Mouse (Mus musculus): ENCODE measurements at regions not wholly inside any gene's neighbourhood (a gene's known extent, or its start where the extent isn't known, plus 50 kb on each side); places are given as distances from the start of the nearest gene placed in this dataset.
"Not testable (repeated sequence)": the region's sequence is repeated elsewhere in the genome, so short reads cannot be mapped to it uniquely, and the experiment has no call there.

GRCm38 (mm10) chr13:107774499-107774898 is 269.7 kb upstream of the Smim15 start:
- DNase-seq (ENCODE audit: low spot score in 2 of 2) = not testable (repeated sequence)

- DNase-seq (ENCODE audit: low spot score in 2 of 2) = no peak
Measured at GRCm38 (mm10) chr13:107767262-107767624, 277.0 kb upstream of the Smim15 start.

- no peak for DNase-seq (ENCODE audit: low spot score in 2 of 2)
Measured at GRCm38 (mm10) chr13:107766397-107767261, 277.6 kb upstream of the Smim15 start.

- DNase-seq (ENCODE audit: low spot score in 2 of 2) = no peak
Measured at GRCm38 (mm10) chr13:107763911-107764310, 280.3 kb upstream of the Smim15 start.

- no peak for DNase-seq (ENCODE audit: low spot score in 2 of 2)
Measured at GRCm38 (mm10) chr13:107760511-107760910, 283.7 kb upstream of the Smim15 start.

GRCm38 (mm10) chr13:107758327-107759095 is 285.7 kb upstream of the Smim15 start:
- DNase-seq (ENCODE audit: low spot score in 2 of 2) = no peak

DNA sequence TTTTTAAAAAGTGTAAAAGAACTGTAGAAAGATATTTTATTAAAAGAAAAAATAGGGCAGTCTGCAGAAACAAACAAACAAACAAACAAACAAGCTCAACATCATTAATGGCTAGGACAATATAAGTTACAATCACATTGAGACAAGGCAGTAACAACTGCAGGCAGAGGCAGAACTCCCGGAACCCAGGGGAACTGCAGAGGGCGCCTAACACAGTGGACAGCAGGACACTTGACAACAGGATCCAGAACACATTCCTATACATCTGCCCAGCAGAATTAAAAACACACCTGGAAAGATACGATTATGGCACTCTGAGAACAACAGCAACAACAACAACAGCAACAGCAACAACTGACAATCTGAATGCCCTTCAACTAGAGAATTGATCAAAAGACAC is 291.5 kb upstream of the Smim15 start:
- DNase-seq (ENCODE audit: low spot score in 2 of 2) = no peak

- DNase-seq (ENCODE audit: low spot score in 2 of 2) = no peak
Measured at GRCm38 (mm10) chr13:107743464-107744218, 300.6 kb upstream of the Smim15 start.

- no peak for DNase-seq (ENCODE audit: low spot score in 2 of 2)
Measured at GRCm38 (mm10) chr13:107736581-107736980, 307.7 kb upstream of the Smim15 start.

DNA sequence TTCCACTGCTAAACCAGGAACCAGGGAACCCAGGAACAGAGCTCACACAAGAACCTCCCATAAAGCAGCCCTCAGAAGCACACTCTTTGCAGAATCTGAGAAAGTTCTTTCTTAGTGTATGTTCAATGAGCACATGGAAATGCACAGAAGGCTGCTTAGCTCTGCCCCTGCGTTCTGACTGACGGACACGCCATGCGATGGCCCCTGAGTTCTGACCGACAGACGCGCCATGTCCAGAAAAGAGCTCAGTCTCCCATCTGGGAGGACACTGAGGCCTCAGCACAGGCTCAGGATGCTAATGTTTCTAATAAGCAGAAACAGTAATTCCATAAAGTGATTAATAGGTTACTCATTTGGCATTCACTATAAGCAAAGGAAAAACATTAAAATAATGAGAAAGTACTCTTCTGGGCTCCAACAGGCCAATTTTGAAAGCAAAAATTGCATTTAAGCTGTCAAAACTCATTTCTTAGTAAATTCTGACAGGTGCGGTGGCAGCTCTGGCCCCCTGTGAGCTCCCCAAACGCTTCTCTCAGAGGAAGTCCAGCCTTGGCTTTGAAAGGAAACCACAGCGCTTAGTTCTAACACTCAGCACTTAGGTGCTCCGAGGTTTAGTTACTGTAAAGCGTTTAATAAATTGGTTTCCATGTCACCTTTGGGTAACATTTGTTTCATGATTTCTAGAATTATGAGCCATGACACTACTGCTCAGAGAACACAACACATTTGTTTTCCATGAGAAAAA is 309.9 kb upstream of the Smim15 start:
- no peak for DNase-seq (ENCODE audit: low spot score in 2 of 2)

DNA sequence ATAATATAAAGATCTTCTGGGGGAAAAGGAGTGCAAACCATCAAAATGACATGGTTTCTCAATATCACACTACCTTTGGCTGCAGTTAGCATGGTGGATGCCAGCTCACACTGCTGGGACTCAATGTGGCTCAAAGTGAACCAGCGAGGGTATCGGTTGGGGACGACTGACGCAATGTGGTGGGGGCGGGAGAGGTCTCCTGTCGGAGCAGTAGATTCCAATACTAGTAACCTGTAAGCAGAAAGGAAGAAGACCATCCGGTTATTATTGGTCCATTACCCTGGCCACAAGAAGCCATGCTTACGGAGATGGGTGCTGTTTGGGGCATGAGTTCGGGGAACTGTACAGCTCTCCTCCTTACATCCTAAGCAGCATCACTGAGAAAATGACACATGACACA is 313.3 kb upstream of the Smim15 start:
- DNase-seq (ENCODE audit: low spot score in 2 of 2) = no peak

- no peak for DNase-seq (ENCODE audit: low spot score in 2 of 2)
Measured at GRCm38 (mm10) chr13:107726491-107726890, 317.8 kb upstream of the Smim15 start.

- no peak for DNase-seq (ENCODE audit: low spot score in 2 of 2)
Measured at GRCm38 (mm10) chr13:107721901-107722300, 322.3 kb upstream of the Smim15 start.

GRCm38 (mm10) chr13:107720874-107721574 is 323.2 kb upstream of the Smim15 start:
- no peak for DNase-seq (ENCODE audit: low spot score in 2 of 2)

DNA sequence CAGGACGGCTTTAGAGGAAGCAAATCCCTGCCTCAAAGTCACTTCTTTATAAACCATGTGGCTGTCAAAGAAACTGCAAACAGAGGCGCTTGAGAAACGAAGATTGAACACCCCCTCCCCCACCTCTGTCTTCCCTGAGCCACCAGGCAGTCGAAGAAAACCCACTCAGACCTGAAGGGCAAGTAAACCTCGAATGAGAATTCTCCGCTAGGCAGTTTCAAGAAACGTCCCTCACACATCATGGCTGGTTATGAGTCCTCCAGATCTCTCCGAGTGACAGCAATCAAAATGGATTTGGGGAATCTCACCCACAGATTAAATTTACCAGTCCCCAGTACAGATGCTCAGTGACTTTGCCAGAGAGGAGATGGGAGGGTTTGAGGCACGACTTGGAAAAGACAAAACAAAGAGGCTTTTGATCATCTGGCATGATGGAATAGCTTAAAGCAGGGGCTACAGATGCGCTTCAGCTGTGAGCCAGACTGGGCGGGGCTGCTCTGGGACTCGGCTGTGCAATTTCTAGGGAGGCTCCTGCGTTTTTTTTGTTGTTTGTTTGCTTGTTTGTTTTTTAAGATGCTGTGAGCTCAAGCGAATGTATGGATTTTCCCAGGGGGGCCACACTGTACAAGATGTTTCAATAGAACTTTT is 325.1 kb upstream of the Smim15 start:
- no peak for DNase-seq (ENCODE audit: low spot score in 2 of 2)

DNA sequence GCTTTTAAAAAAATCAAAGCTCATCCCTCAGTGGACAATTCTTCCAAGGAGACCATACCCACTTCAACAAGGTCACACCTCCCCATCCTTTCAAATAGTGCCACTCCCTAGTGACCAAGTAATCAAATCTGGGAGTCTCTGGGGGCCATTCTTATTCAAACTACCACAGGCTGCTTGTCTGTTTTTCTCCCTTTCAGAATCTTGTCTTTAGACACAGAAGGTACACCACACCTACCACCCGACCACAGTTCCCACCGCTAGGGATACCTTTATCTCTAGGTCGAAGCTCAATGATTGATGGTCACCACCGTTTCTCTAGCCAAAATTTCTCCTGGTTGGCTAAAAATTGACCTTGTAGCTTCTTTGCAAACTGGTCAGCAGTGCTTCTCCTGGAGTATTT is 328.6 kb upstream of the Smim15 start:
- DNase-seq (ENCODE audit: low spot score in 2 of 2) = no peak

DNA sequence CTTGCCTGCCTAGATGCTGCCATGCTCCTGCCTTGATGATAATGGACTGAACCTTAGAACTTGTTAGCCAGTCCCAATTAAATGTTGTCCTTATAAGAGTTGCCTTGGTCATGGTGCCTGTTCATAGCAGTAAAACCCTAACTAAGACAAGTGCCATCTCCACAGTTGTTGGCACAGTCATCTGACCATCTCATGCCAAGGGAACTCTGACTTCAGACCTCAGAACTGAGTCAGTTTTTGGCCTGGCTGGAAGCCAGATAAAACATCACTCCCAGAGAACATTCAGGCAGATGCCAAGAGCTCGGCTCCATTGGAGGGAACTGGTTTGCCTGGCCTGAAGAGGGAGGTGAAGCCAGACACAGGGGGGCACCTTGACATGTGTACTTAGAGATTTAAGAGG is 330.2 kb upstream of the Smim15 start:
- no peak for DNase-seq (ENCODE audit: low spot score in 2 of 2)

DNA sequence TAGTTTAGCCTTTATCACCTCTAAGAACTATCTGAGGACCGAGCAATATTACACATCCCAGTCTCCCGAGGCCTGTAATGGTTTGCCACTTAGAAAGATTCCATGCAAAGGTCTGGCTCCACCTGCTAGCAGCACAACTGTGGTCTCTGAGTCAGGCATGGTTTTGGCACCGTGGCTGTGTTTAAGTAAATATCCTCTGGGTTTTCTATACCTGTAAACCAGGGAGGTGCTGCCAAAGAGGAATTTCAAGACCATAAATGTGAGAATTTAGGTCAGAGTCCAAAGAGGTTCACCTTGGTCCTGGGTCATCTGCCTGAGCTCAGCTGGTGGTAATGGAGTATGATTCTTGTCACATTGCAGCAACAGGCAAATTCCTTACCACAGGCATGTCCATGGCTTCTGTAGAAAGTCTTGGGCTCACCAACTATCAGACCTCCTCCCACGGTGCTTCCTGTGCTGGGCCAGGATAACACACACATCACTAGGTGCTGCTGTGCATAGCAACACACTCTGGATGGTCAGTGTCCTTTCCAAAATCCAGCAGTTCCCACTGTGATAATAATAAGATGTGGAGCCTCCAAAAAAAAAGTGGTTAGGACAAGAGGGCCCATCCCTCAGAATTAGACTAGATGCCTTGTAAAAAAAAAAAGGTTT is 332.8 kb upstream of the Smim15 start:
- DNase-seq (ENCODE audit: low spot score in 2 of 2) = no peak

GRCm38 (mm10) chr13:107710368-107710767 is 333.9 kb upstream of the Smim15 start:
- DNase-seq (ENCODE audit: low spot score in 2 of 2) = no peak

- DNase-seq (ENCODE audit: low spot score in 2 of 2) = no peak
Measured at GRCm38 (mm10) chr13:107709828-107710227, 334.4 kb upstream of the Smim15 start.
